Mouse (Mus musculus): Measurements from ENCODE around the gene Slc22a14.

Slc22a14 gene

GRCm38 (mm10) chr9:119145137-119145536 lies 220.2 kb downstream of the Slc22a14 start:
- DNase-seq (ENCODE audit: low read depth, low spot score), result no peak

- DNase-seq (ENCODE audit: low read depth, low spot score), result no peak
These were observed 220.7 kb downstream of the Slc22a14 start for GRCm38 (mm10) chr9:119144696-119145095.

GRCm38 (mm10) chr9:119143372-119143771 lies 222.0 kb downstream of the Slc22a14 start:
- DNase-seq (ENCODE audit: low read depth, low spot score), result no peak

- no peak for DNase-seq (ENCODE audit: low read depth, low spot score)
These were observed 223.3 kb downstream of the Slc22a14 start for GRCm38 (mm10) chr9:119142066-119142465.

- DNase-seq (ENCODE audit: low read depth, low spot score), result no peak
These were observed 226.5 kb downstream of the Slc22a14 start for GRCm38 (mm10) chr9:119138836-119139235.

- no peak for DNase-seq (ENCODE audit: low read depth, low spot score)
These were observed 234.7 kb downstream of the Slc22a14 start for GRCm38 (mm10) chr9:119130692-119131091.

GRCm38 (mm10) chr9:119128436-119129181 lies 236.7 kb downstream of the Slc22a14 start:
- DNase-seq (ENCODE audit: low read depth, low spot score), result no peak

GRCm38 (mm10) chr9:119122596-119123369 lies 242.6 kb downstream of the Slc22a14 start:
- no peak for DNase-seq (ENCODE audit: low read depth, low spot score)

GRCm38 (mm10) chr9:119120168-119120560 lies 245.2 kb downstream of the Slc22a14 start:
- DNase-seq (ENCODE audit: low read depth, low spot score), result no peak
